Mouse (Mus musculus): Measurements from ENCODE around the gene Uqcrc2.

The Uqcrc2 gene

GRCm38 (mm10) chr7:120634711-120635361 lies at the start of gene Uqcrc2:
Uqcrc2 (plus strand) TSS chr7:120635176.
- peak; percentile 95 for DNase-seq

GRCm38 (mm10) chr7:120597203-120597743 lies 37.7 kb upstream of the Uqcrc2 start:
- DNase-seq: no peak

DNA sequence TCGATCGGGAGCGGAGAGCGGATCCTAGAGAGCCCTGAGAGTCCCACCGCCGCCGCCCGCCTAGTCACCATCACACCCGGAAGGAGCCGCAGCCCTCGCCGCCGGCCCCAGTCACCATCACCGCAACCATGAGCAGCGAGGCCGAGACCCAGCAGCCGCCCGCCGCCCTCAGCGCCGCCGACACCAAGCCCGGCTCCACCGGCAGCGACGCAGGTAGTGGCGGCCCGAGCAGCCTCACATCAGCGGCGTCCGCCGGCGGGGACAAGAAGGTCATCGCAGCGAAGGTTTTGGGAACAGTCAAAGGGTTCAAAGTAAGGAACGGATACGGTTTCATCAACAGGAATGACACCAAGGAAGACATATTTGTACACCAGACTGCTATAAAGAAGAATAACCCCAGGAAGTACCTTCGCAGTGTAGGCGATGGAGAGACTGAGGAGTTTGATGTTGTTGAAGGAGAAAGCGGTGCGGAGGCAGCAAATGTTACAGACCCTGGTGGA lies 37.2 kb upstream of the Uqcrc2 start:
- DNase-seq: peak; percentile 57

- no peak for DNase-seq
Observed at GRCm38 (mm10) chr7:120598355-120598754, 36.6 kb upstream of the Uqcrc2 start.

DNA sequence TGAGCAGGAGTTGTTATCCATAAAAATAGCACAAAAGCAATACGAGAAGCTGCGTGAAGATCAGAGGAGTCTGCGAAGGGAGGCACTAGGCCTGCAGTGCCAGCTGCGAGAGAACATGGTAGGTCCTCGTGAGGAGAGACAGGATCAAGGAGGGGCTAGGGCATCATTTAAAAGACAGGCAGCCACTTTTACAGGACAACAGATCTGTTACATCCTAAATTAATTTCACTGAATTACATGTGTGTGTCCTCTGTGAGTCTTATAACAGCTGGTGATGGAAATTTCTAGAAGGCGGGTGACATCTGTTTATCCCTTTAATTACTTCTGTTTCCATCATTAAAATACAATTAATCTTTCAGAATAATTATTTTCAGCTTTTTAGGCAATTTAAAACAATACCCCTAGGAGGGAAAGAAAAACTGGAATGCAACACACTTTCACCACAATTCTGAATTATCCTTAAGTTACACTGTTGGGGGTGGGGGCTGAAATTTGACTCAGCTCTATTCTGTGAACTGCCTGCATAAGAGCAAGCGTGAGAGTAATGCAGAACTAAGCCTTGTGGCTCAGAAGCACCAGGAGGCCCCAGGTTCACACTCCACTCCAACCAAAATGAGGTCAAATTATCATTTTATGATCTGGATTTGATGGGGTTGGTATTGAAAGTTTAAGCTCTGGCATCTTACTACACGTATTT lies 14.8 kb upstream of the Uqcrc2 start:
- no peak for DNase-seq

- DNase-seq: no peak
Observed at GRCm38 (mm10) chr7:120620841-120621240, 14.1 kb upstream of the Uqcrc2 start.

DNA sequence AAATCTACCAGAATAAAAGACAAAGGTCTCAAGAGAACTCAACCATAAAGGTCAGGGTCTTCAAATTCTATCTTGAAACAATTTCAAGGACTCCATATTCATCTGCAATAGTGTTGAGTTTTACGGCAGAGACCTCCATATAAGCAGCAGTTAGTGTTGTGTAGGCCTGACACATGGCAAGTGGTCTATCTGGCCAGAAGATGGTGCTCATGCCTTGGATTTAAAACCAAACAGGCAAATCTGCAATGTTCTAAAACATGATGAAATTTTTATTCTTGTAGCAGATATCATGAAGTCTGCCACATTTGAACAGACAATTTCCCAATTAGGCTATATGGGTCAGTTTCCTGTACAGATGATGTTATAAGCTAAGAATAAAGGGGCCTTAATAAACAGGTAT lies 2.5 kb upstream of the Uqcrc2 start:
- DNase-seq: peak; percentile 5

GRCm38 (mm10) chr7:120634301-120634700 lies 675 bp upstream of the Uqcrc2 start:
- peak; percentile 17 for DNase-seq

DNA sequence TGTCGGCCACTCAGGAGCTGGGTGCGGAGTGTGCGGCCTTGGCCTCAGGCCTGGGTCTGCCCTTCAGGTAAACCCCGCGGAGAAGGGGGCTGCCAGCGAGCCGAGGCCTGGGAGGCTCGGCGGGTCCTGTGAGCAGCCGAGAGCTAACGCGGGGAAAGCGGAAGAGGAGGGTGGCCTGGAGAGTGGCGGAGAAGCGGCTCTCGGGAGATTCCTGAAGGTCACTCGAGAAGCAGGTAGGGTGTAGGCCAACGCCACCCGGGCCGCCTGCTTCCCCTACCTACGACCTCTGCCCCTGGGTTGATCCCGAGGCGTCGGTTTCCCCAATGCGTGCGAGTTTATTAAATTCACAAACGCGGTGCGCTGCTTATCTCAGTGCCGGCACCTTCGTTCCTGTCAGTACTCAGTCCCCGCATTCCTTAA lies 396 bp downstream of the Uqcrc2 start:
- no peak for DNase-seq

- peak; percentile 31 for DNase-seq
Observed at GRCm38 (mm10) chr7:120635821-120636220, 845 bp downstream of the Uqcrc2 start.

GRCm38 (mm10) chr7:120643217-120643616 lies 8.2 kb downstream of the Uqcrc2 start:
- DNase-seq: peak; percentile 8

GRCm38 (mm10) chr7:120647849-120648248 lies 12.9 kb downstream of the Uqcrc2 start:
- no peak for DNase-seq

GRCm38 (mm10) chr7:120662079-120662478 lies 27.1 kb downstream of the Uqcrc2 start:
- DNase-seq: no peak

DNA sequence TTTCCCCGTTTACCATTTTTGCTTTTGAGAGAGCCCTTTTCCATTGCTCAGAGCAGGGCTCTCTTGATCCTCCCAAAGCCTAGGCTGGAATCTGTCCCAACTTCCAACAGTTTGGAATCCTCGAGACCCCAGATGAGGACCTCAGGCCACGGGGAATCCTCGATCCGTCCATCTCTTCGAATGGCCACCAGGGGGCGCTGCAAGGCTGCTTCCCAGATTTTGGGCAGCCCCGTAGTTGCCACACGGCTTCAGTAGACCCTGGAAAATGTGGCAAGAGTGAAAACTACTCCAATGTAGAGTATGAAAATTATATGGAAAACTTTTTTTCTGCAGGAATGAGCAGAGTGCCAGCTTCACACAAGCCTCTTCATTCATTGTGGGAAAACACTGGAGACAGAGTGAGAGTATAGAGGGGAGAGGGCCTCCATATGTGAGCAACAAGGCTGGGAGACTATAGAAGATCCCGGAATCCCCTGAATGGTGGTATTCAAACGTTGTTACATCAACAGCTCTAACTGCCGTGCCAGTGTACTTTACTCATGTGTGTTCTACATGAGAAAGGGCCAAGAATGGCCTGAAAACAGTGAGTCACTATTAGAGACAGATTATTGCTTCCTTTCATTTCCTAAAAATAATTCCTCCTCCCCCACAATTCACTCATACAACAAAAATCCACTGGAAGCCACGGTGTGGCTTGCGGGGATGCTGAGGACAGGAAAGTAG lies 35.3 kb downstream of the Uqcrc2 start, which contains the start of gene Pdzd9:
Gene Pdzd9, minus strand, starts transcription at position 191 of the 723 bp plus-strand sequence.
- DNase-seq: peak; percentile 85

- DNase-seq: no peak
Observed at GRCm38 (mm10) chr7:120671271-120671670, 36.3 kb downstream of the Uqcrc2 start.

- peak; percentile 89 for DNase-seq
Observed at GRCm38 (mm10) chr7:120677001-120677643, 42.1 kb downstream of the Uqcrc2 start, which contains the start of gene Mosmo. Mosmo (plus strand) TSS chr7:120677618.

GRCm38 (mm10) chr7:120677764-120678531 lies 43.0 kb downstream of the Uqcrc2 start:
- DNase-seq: peak; percentile 52

GRCm38 (mm10) chr7:120679023-120679422 lies 44.0 kb downstream of the Uqcrc2 start:
- DNase-seq: peak; percentile 2

- no peak for DNase-seq
Observed at GRCm38 (mm10) chr7:120682002-120682401, 47.0 kb downstream of the Uqcrc2 start.

DNA sequence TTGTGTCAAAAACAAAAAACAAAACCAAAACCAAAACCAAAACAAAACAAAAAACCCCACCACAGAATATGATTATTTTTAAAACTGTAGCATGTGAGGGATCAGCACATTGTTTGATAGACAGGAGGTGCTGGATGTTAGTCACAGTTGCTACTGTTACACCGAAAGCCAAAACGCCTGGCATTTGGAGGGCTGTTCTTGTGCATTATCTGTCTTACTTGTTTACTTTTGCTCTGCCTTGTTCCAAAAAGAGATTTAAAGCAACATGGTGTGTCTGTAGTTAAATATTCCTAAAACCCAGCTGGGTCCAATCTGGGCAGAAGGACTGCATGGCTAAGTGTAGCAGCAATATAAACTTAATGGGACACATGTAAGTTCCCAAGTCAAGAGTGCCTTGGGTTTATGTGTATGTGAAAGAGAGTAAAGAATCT lies 49.8 kb downstream of the Uqcrc2 start:
- DNase-seq: no peak

DNA sequence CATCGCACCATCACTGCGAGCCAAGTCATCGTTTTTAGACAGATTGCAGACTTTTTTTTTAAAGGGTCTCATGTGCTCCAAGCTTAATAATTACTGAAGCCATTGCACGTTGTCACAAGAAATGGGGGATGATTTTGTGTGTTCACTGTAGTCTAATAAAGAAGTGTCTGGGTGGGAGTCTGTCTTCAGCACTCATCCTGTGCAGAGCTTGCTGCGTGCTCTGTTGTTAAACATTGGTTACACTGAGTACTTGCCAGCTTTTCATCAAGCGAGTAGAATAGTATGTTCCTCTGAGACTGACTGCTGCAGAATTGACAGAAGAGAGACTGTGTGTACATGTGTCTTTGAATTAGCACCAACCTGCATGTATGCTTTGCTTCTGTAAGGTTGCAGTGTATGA lies 50.3 kb downstream of the Uqcrc2 start:
- no peak for DNase-seq

DNA sequence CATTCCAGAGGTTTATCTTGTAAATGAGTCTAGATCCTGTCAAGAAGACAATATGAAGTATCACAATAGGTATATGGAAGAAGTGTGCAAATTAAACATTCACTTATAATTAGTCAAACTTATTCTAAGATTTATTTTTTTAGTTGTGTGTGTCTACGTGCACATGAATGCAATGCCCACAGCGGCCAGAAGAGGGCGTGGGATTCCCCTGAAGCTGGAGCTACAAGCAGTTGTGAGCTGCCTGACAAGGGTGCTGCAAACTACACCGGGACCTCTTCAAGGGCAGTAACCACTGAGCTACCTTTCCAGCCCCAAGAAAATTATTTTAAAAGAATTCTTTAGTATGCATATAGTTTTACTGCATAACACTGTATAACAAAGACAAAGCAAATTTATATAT lies 55.7 kb downstream of the Uqcrc2 start:
- no peak for DNase-seq
